Mouse (Mus musculus): ENCODE measurements at regions not wholly inside any gene's neighbourhood (a gene's known extent, or its start where the extent isn't known, plus 50 kb on each side); places are given as distances from the start of the nearest gene placed in this dataset.

- WGBS = 60% methylated on average over 5 of the region's 5 CpGs
- Histone ChIP-seq H3K36me3 (ENCODE audit: insufficient read depth, low read length) (no peaks in the 10 kb centered on the region), H3K4me2 (ENCODE audit: low read length) (no peak overlapping the region), H3K4me3 (replicated peaks; ENCODE audit: low read depth, low read length) (no peak overlapping the region), H3K9me3 (replicated peaks; ENCODE audit: low read length) (no peaks in the 10 kb centered on the region), H3K9ac (ENCODE audit: low read depth, low read length) (no peak overlapping the region), H3K4me1 (replicated peaks; ENCODE audit: insufficient read depth, low read length) (no peaks in the 10 kb centered on the region), H3K27me3 (ENCODE audit: insufficient read depth, low read length) (no peaks in the 10 kb centered on the region), H3K27ac (no peak overlapping the region)
- DNase-seq (ENCODE audit: low spot score) (no peak), ATAC-seq (replicated peaks; ENCODE audit: low FRiP score, low read depth) (no peak)
- TF ChIP-seq CTCF (IDR thresholded peaks at IDR 0.05; ENCODE audit: low read depth) = no peak
Measured at GRCm38 (mm10) chr5:105983131-105983530, 106.8 kb downstream of the Zfp326 start.

- TF ChIP-seq CTCF (IDR thresholded peaks at IDR 0.05; ENCODE audit: low read depth) = no peak
- Histone ChIP-seq H3K9ac (ENCODE audit: low read depth, low read length) (no peak overlapping the region), H3K9me3 (replicated peaks; ENCODE audit: low read length) (no peaks in the 10 kb centered on the region), H3K4me1 (replicated peaks; ENCODE audit: insufficient read depth, low read length) (no peaks in the 10 kb centered on the region), H3K36me3 (ENCODE audit: insufficient read depth, low read length) (no peaks in the 10 kb centered on the region), H3K4me2 (ENCODE audit: low read length) (no peak overlapping the region), H3K27me3 (ENCODE audit: insufficient read depth, low read length) (no peaks in the 10 kb centered on the region), H3K27ac (no peak overlapping the region), H3K4me3 (replicated peaks; ENCODE audit: low read depth, low read length) (no peak overlapping the region)
- WGBS = 63% methylated on average over 5 of the region's 5 CpGs
- no peak for ATAC-seq (replicated peaks; ENCODE audit: low FRiP score, low read depth)
- DNase-seq (ENCODE audit: low spot score) = peak; percentile 34
Measured at GRCm38 (mm10) chr5:105976746-105977145, 100.4 kb downstream of the Zfp326 start.

GRCm38 (mm10) chr5:105976076-105976475 lies 99.7 kb downstream of the Zfp326 start:
- Histone ChIP-seq H3K9me3 (replicated peaks; ENCODE audit: low read length) (no peaks in the 10 kb centered on the region), H3K4me3 (replicated peaks; ENCODE audit: low read depth, low read length) (peak overlapping the region; percentile 17; the same call in 1 of the 2 replicates), H3K4me1 (replicated peaks; ENCODE audit: insufficient read depth, low read length) (no peaks in the 10 kb centered on the region), H3K9ac (ENCODE audit: low read depth, low read length) (no peak overlapping the region), H3K27me3 (ENCODE audit: insufficient read depth, low read length) (no peaks in the 10 kb centered on the region), H3K4me2 (ENCODE audit: low read length) (peak overlapping the region; percentile 49), H3K36me3 (ENCODE audit: insufficient read depth, low read length) (no peaks in the 10 kb centered on the region), H3K27ac (no peak overlapping the region)
- 62% methylated on average over 5 of the region's 5 CpGs for WGBS
- no peak for TF ChIP-seq CTCF (IDR thresholded peaks at IDR 0.05; ENCODE audit: low read depth)
- ATAC-seq (replicated peaks; ENCODE audit: low FRiP score, low read depth) (no peak), DNase-seq (ENCODE audit: low spot score) (peak; percentile 2)

GRCm38 (mm10) chr5:105975275-105976011 lies 99.1 kb downstream of the Zfp326 start:
- H3K9me3 ChIP-seq (replicated peaks; ENCODE audit: low read length) = no peaks in the 10 kb centered on the region
- no peaks in the 10 kb centered on the region for H3K36me3 ChIP-seq (ENCODE audit: insufficient read depth, low read length)
- H3K4me3 ChIP-seq (replicated peaks; ENCODE audit: low read depth, low read length) = peak overlapping the region; percentile 17; the same call in 1 of the 2 replicates
- TF ChIP-seq CTCF (IDR thresholded peaks at IDR 0.05; ENCODE audit: low read depth) = no peak
- no peak overlapping the region for H3K27ac ChIP-seq
- ATAC-seq (replicated peaks; ENCODE audit: low FRiP score, low read depth) (no peak), DNase-seq (ENCODE audit: low spot score) (peak; percentile 65)
- no peak overlapping the region for H3K9ac ChIP-seq (ENCODE audit: low read depth, low read length)
- peak overlapping the region; percentile 49 for H3K4me2 ChIP-seq (ENCODE audit: low read length)
- H3K4me1 ChIP-seq (replicated peaks; ENCODE audit: insufficient read depth, low read length) = no peaks in the 10 kb centered on the region
- 34% methylated on average over 21 of the region's 21 CpGs for WGBS
- H3K27me3 ChIP-seq (ENCODE audit: insufficient read depth, low read length) = no peaks in the 10 kb centered on the region

- Histone ChIP-seq H3K27ac (no peak overlapping the region), H3K4me2 (ENCODE audit: low read length) (no peak overlapping the region), H3K27me3 (ENCODE audit: insufficient read depth, low read length) (no peaks in the 10 kb centered on the region), H3K4me3 (replicated peaks; ENCODE audit: low read depth, low read length) (no peak overlapping the region), H3K9ac (ENCODE audit: low read depth, low read length) (no peak overlapping the region), H3K9me3 (replicated peaks; ENCODE audit: low read length) (no peaks in the 10 kb centered on the region), H3K4me1 (replicated peaks; ENCODE audit: insufficient read depth, low read length) (no peaks in the 10 kb centered on the region), H3K36me3 (ENCODE audit: insufficient read depth, low read length) (no peaks in the 10 kb centered on the region)
- TF ChIP-seq CTCF (IDR thresholded peaks at IDR 0.05; ENCODE audit: low read depth) = no peak
- ATAC-seq (replicated peaks; ENCODE audit: low FRiP score, low read depth) = no peak
- DNase-seq (ENCODE audit: low spot score) = no peak
- WGBS = 66% methylated on average over 18 of the region's 18 CpGs
Measured at GRCm38 (mm10) chr5:105974576-105975177, 98.3 kb downstream of the Zfp326 start.
